Mouse (Mus musculus) heart, postnatal 14 days (tissue): ENCODE measurements at regions not wholly inside any gene's neighbourhood (a gene's known extent, or its start where the extent isn't known, plus 50 kb on each side); places are given as distances from the start of the nearest gene placed in this dataset.
"Not testable (repeated sequence)": the region's sequence is repeated elsewhere in the genome, so short reads cannot be mapped to it uniquely, and the experiment has no call there.

Experiments used
- DNase-seq, 2 experiments: peaks; one replicate each; pipeline ENCODE4 v3.0.0; 2021 to 2022
- intact Hi-C: fragments of 180-260 bp; cut with DNase I; formaldehyde crosslinking; loops from one replicate; pipeline ENCODE4 v1.15.1; 2025

- DNase-seq: no peak
- intact Hi-C loops: no loop called here
Measured at GRCm38 (mm10) chr9:80961818-80962217, 496.5 kb upstream of the Impg1 start.

- intact Hi-C loops: no loop called here
- DNase-seq: peak in 1 of 2 experiments; percentile 2
Measured at GRCm38 (mm10) chr9:80942991-80943390, 477.7 kb upstream of the Impg1 start.

- no peak for DNase-seq
- intact Hi-C loops: no loop called here
Measured at GRCm38 (mm10) chr9:80941424-80941823, 476.1 kb upstream of the Impg1 start.

DNA sequence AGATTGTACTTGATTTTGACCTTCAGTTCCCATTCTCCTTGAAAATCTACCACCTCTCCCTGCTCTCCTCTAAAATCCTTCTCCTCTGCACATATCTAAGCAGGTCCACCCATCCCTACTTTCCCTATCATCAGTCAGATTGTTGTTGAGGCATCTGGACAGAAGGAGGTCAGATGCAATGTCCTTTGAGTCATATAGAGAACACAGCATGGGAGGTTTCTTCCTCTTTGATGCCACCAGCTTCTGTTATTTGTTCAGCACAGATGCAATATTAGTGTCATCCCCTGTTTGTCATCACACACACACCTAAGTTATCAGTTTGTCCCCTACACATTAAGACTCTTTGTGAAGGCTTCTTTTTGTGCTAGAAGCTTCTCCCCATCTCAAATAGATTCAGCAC is 473.0 kb upstream of the Impg1 start:
- DNase-seq: no peak
- intact Hi-C loops: no loop called here

- DNase-seq: no peak
- intact Hi-C loops: no loop called here
Measured at GRCm38 (mm10) chr9:80930628-80931027, 465.3 kb upstream of the Impg1 start.

GRCm38 (mm10) chr9:80920304-80920703 is 455.0 kb upstream of the Impg1 start:
- no peak for DNase-seq
- intact Hi-C loops: no loop called here

DNA sequence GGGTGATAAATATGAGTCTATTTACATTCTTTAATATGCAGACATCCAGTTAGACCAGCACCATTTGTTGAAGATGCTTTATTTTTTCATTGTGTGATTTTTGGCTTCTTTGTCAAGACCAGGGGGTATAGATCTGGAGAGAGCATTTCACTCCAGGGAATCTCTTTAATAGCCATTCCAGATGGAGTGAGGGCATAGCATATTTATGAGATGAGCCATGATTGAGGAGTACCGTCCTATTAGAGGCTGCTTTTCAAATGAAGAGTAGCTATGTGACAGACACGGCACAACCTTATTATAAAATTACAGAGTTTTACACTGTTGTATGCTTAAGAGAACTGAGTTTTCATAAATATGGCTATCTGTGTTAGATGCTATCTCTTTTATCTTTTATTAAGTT is 448.6 kb upstream of the Impg1 start:
- no peak for DNase-seq

GRCm38 (mm10) chr9:80912177-80912576 is 446.9 kb upstream of the Impg1 start:
- no peak for DNase-seq
- intact Hi-C loops: no loop called here

More for the DNA sequence above, 448.6 kb upstream of the Impg1 start:
- intact Hi-C loops: no loop called here

DNA sequence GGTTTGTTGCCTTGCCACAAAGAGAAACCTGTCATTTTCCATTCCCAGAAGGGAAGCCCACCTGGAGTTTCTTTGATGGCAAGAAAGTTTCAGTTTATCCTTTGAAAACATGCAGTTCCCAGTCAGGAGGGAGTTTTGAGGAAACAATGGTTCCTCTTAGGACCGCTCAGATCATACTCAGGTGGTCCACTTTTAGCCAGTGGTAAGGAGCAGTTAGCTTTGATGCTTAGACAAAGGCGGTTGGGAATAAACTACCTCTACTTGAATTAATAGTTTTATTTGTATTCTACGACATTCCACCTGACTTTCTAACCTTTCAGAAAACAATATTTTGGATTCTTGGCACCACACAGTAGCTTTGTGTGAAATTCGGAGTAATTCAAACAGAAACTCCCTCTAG is 401.5 kb upstream of the Impg1 start:
- intact Hi-C loops: no loop called here
- no peak for DNase-seq

- intact Hi-C loops: no loop called here
- no peak for DNase-seq
Measured at GRCm38 (mm10) chr9:80858998-80859397, 393.7 kb upstream of the Impg1 start.

- no peak for DNase-seq
- intact Hi-C loops: no loop called here
Measured at GRCm38 (mm10) chr9:80848190-80848589, 382.9 kb upstream of the Impg1 start.

DNA sequence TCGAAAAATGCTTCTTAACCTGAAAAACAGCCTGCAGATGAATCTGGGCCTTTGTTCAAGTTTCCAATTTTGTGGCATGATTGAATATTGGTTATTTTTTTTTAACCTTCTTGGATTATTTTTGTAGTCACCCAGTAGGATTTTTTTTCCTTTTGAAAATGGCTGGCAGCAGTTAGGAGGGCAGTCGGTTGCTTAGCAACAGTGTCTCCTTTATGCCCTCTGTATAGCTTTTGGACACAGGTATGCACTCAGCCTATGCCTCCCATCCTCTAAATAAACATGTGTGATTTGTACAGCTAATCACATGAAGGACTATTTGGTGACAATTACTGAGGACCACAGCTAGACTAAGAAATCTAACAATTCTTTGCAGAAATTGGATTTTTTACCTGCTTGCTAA is 367.5 kb upstream of the Impg1 start:
- no peak for DNase-seq
- intact Hi-C loops: no loop called here

DNA sequence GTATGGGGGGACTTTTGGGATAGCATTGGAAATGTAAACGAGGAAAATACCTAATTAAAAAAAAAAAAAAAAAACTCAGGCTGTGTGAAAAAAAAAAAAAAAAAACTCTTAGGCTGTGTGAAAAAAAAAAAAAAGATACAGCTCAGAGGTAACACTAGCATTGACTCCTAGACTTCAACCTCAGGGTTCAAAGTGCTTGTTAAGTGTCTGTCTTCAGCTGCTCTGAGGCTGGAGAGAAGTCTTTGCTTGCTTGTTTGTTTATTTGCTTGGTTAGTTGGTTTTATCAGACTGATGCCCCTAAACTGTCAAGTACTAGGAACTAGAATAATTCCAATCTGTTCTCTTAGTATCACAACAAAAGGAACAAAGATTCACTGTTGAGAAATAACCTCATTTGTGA is 360.1 kb upstream of the Impg1 start:
- intact Hi-C loops: no loop called here

DNA sequence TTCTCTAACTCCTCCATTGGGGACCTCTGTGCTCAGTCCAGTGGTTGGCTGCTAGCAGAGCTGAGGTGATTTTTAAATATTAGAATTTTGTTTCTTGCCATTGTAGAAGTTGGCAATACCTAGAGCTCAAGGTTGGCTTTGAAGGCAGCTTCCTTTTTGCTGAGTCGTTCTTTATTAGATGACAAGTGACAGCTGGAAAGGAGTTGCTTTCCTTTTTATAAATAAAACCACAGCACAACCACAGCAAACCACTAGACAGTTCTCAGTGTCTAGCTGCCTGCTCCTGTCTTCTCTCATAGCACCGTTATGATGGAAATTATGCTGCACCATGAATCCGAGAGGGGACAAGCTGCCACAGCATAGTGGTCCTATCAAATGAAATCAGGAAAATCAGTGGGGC is 354.8 kb upstream of the Impg1 start:
- intact Hi-C loops: no loop called here
- DNase-seq: no peak

More for the DNA sequence above, 360.1 kb upstream of the Impg1 start:
- no peak for DNase-seq

- intact Hi-C loops: no loop called here
- no peak for DNase-seq
Measured at GRCm38 (mm10) chr9:80819070-80819469, 353.8 kb upstream of the Impg1 start.

GRCm38 (mm10) chr9:80813921-80814320 is 348.6 kb upstream of the Impg1 start:
- intact Hi-C loops, DNase-seq: not testable (repeated sequence)

GRCm38 (mm10) chr9:80791523-80791922 is 326.2 kb upstream of the Impg1 start:
- no peak for DNase-seq
- intact Hi-C loops: no loop called here

DNA sequence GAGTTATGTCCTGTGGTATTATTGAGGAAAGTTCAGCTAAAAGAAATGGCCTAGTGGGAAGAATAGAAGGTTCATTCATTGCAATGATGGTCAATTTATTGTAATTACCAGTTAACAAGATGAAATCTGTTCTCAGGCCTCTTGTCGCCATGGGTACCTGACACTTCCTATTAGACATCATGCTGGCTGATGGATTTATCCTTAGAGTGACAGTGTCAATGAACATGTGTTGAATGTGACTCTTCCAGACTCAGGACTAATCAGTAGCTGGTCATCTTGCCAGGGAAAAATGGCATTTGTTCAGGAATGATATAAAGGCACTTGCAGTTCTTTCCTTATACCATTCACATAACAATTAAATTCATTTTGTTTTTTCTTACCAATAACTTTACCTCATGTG is 309.3 kb upstream of the Impg1 start:
- intact Hi-C loops: no loop called here
- no peak for DNase-seq

DNA sequence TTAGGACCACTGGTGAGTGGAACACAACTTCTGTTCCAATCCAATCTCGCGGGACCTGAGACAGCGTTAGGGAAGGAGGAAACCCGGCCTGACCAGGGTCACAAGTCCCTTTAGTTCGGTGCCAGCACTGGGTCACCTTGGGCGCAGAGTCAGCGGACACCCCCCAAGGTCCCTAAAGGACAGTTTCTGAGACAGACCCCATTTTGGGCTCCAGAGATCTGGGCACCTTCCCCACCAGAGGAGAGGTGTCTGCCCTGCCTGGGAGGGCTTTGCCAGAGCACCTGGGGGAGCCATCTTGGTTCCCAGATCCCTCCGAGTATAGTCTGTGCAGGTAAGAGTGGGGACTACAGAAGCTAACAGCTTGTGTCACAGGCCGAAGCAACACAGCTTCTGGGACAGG is 270.5 kb upstream of the Impg1 start:
- DNase-seq, intact Hi-C loops: not testable (repeated sequence)

- intact Hi-C loops: no loop called here
- no peak for DNase-seq
Measured at GRCm38 (mm10) chr9:80732971-80733370, 267.7 kb upstream of the Impg1 start.

DNA sequence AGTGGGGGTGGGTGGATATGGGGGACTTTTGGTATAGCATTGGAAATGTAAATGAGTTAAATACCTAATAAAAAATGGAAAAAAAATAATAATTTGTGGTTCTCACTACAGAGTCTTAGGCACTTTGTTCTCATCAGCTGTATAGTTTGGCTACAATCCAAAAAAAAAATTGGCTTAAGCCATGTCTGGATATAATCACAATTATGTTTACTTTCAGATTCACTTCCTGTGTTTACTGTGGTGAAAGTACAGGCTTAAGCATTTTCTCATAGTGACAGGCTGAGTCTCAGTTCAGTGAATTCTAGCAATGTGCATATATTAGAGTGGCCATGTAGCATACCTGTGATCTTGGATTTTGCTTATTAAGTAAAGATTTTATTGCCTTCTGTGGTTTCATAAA is 258.4 kb upstream of the Impg1 start:
- no peak for DNase-seq
- intact Hi-C loops: no loop called here

GRCm38 (mm10) chr9:80718516-80718915 is 253.2 kb upstream of the Impg1 start:
- intact Hi-C loops: no loop called here
- DNase-seq: no peak

- no peak for DNase-seq
- intact Hi-C loops: no loop called here
Measured at GRCm38 (mm10) chr9:80709781-80710180, 244.5 kb upstream of the Impg1 start.

DNA sequence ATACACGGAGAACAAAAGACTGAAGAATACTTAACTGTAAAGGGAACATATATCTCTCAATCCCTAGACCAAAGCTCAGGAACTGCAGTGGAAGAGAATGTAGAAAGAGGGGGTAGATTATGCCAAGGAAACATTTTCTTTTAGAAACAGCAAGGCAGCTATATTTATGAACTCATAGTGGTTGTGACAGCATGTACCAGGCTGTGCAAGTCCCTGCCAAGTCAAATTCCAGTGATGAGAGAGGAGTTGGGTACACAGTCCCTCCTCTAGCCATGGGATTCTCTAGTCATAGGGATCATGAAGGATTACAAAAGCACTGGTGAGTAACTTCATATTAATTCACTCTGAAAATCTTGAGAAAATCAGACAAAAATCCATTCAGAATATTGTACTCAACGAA is 240.0 kb upstream of the Impg1 start:
- no peak for DNase-seq

More for the DNA sequence above, 240.0 kb upstream of the Impg1 start:
- intact Hi-C loops: no loop called here
